Mouse (Mus musculus): Measurements from ENCODE around the gene Crot.

DNA sequence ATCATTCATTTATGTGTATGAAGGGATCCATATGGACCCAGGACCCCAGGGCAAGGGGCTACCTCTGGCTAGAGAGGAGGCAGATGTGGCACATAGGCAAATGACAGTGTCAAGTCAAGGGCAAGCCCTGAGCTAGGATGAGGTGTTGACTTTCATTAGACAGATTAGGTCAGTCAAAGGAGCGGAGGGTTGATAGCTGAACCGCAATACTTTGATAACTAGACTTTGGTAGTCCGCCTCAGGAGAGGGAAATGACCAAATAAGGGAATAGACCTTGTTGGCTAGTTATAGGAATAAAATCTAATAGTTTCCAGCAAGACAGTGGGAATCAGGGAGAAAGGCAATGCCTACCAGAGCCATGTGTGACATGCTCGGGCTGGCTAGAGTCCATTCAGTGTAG lies 2.0 kb upstream of the Crot start:
- TF ChIP-seq POLR2A (IDR thresholded peaks at IDR 0.05; ENCODE audit: insufficient read depth, low read depth, low read length) (no peak), CTCF (IDR thresholded peaks at IDR 0.05; ENCODE audit: insufficient read depth, low read depth, low read length) (no peak)
